Mouse (Mus musculus) neural tube, postnatal 0 days (tissue): ENCODE data around the gene Arhgef15. TPM values are rescaled to one million over a fixed set of nuclear protein-coding genes. Genes with fewer than 3 reads are reported as not detected.

Source experiments
- microRNA-seq: library from miRNA; unstranded; fragments of <30 nt; microRNA quantifications from one replicate; pipeline ENCODE4, GENCODE M21; 2016
- polyA plus RNA-seq: library from polyadenylated mRNA; unstranded; fragments of >200 nt; fragmentation: Nextera tagmentation; extraction: Ambion mirVana; gene quantifications from 2 replicates; pipeline ENCODE4 v1.2.1, GENCODE M21; 2015

The Arhgef15 gene
- polyA plus RNA-seq = 23.3 and 25.5 TPM in 2 replicates

DNA sequence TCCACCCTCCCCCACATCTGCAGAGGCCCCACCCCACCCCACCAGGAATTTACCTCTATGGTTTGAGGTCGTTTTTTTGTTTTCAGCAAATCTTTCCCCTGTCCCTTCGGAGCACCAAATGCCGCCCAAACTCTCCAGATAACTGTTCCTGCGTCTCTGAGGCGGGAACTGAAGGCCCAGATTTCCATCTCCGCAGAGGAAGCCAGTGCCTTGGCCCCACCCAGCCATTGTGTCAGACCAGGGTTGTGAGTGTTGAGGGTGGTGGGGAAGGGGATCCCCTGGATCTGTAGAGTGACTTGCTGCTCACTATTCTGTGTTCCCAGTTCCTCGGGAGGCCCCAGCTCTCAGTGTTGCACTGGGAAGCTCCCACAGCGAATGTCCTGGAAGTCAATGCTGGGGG lies at the start of gene Arhgef15:
Gene Arhgef15, minus strand, starts transcription at position 173 of the 400 bp plus-strand sequence.

DNA sequence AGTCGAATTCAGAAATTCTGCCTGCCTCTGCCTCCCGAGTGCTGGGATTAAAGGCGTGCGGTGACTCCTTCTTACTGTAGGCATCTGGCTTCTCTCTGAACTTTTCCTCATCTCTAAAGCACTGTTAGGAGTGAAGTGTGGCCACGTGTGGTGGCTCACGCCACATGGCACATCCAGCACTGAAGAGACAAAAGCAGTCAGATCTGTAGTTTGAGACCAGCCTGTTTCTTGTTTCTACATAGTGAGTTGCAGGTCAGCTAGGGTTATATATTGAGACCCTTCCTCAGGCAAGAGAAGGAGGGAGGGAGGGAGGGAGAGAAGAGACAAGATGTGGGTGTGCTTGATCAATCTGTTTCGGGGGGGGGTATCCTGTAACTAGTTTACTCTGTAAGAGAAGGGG lies 17.8 kb upstream of the Arhgef15 start, which contains the start of gene Rangrf:
Gene Rangrf, minus strand, starts transcription at position 101 of the 400 bp plus-strand sequence.

DNA sequence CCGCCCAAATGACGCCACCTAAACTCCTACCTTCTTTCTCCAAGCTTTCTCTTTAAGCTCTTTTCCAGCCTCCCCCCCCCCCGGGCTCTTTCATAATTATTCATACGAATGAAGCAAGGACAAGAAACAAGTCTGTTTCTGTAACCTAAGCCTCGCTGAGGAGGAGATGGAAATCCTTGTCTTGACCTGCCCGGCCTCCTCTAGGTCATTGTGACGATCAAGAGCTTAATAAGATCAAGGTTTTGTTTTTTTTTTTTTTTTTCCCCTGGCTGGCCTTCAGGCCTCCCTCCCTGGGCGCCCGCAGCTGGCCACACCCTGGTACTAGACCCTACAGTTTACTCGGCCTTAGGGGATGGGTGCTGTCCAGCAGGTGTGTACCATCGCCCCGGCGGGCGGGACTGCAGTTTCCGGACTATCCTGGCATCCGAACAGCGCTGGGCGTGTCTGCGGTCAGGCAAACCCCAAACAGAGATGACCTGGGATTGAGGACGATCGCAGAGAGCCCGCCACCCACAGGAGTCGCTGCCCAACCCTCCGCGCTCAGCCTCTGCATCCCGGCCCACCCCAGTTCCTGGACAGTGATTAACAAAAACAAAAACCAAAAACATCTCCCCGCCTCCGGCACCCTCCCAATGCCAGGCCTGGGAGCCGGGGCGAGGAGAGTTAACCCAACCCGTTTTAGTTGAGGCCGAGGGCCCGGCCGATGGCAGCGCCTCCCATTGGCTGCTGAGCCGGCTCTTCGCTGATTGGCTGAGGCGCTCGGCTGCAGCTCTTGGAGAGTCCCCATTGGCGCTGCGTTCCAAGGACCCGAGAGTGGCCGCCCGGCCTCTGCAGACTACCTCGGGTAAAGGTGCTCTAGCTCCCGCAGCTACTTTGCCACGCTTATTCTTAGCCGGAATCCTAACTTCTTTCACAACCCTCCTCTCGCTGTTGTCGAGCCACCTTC lies 10.3 kb upstream of the Arhgef15 start, which contains the start of gene Slc25a35:
Gene Slc25a35, plus strand, starts transcription at position 795 of the 946 bp plus-strand sequence.

DNA sequence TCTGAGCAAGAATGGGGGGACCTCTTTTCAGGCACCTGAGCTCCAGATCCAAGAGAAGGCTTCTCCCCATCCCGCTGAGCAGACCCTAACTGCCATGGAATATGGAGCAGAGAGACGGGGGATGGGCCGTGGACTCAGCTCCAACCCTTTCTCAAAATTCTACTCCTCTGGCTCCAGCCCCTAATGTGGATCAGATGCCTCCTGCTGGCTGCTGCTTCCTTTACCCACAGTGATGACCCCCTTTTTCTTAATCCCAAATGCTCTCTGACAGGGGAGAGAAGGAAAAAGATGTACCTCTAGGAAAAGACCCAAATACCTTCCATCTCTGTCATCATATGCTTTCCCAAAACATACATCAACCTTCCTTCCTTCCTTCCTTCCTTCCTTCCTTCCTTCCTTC lies 30.3 kb downstream of the Arhgef15 start, which contains the start of gene Odf4:
Gene Odf4, minus strand, starts transcription at position 101 of the 400 bp plus-strand sequence.

GRCm38 (mm10) chr11:68901351-68902046 lies 55.8 kb downstream of the Arhgef15 start, which contains the start of gene Rpl26:
Gene Rpl26, plus strand, starts transcription at chr11:68901583.

Small RNA genes lying within 50 kb of the gene (microRNA-seq; reads per million reads assigned to microRNA genes)
- 4.9 reads per million, percentile 11 among the genes with 10 or more reads in this experiment for gene Mir3062

Other genes with a start within 250 kb of the Arhgef15 start
- gene Ndel1, start 85.6 kb downstream of the Arhgef15 start, polyA plus RNA-seq = 103 and 108 TPM in 2 replicates
- gene Rnf222, start 68.9 kb downstream of the Arhgef15 start, polyA plus RNA-seq = not detected in 2 replicates
- 568 and 632 TPM in 2 replicates for gene Rpl26, start 55.9 kb downstream of the Arhgef15 start, polyA plus RNA-seq
- gene Odf4, start 30.4 kb downstream of the Arhgef15 start, polyA plus RNA-seq = 0.43 and 1.0 TPM in 2 replicates
- gene Slc25a35, start 10.7 kb upstream of the Arhgef15 start, polyA plus RNA-seq = 3.4 and 3.6 TPM in 2 replicates
- gene Rangrf, start 17.7 kb upstream of the Arhgef15 start, polyA plus RNA-seq = 28.4 and 30.6 TPM in 2 replicates
- gene Pfas, start 51.0 kb upstream of the Arhgef15 start, polyA plus RNA-seq = 14.4 and 15.8 TPM in 2 replicates
- gene Ctc1, start 58.4 kb upstream of the Arhgef15 start, polyA plus RNA-seq = 36.9 and 43.6 TPM in 2 replicates
- 7.9 and 8.5 TPM in 2 replicates for gene Aurkb, start 88.2 kb upstream of the Arhgef15 start, polyA plus RNA-seq
- gene Borcs6, start 102.2 kb upstream of the Arhgef15 start, polyA plus RNA-seq = 30.3 and 31.4 TPM in 2 replicates
- gene Tmem107, start 113.3 kb upstream of the Arhgef15 start, polyA plus RNA-seq = 30.0 and 35.1 TPM in 2 replicates
- 425 and 492 TPM in 2 replicates for gene Vamp2, start 131.0 kb upstream of the Arhgef15 start, polyA plus RNA-seq
- 7.1 and 10.1 TPM in 2 replicates for gene Per1, start 137.7 kb upstream of the Arhgef15 start, polyA plus RNA-seq
- 1.8 and 2.1 TPM in 2 replicates for gene Hes7, start 162.9 kb upstream of the Arhgef15 start, polyA plus RNA-seq
- gene 9130213A22Rik, start 165.1 kb upstream of the Arhgef15 start, polyA plus RNA-seq = 1.3 and 1.4 TPM in 2 replicates
- gene Aloxe3, start 168.4 kb upstream of the Arhgef15 start, polyA plus RNA-seq = 9.9 and 11.9 TPM in 2 replicates
- gene Alox12b, start 199.5 kb upstream of the Arhgef15 start, polyA plus RNA-seq = 1.4 and 2.0 TPM in 2 replicates
- 2.5 and 3.2 TPM in 2 replicates for gene Alox8, start 240.4 kb upstream of the Arhgef15 start, polyA plus RNA-seq